Mouse (Mus musculus): ENCODE measurements around the gene Anxa6. TPM values are rescaled to one million over a fixed set of nuclear protein-coding genes. Genes with fewer than 3 reads are reported as not detected.
A peak's percentile ranks its signal among the peaks of the same experiment; 100 is the strongest.

The Anxa6 gene
- total RNA-seq, 1 experiment from 2014 or later = 264 TPM

- ATAC-seq (replicated peaks; ENCODE audit: insufficient number of reproducible peaks, low FRiP score, low TSS enrichment, poor library complexity, severe bottlenecking) = no peak
Measured at GRCm38 (mm10) chr11:54949717-54950116, 83.5 kb downstream of the Anxa6 start.

- no peak for ATAC-seq (replicated peaks; ENCODE audit: insufficient number of reproducible peaks, low FRiP score, low TSS enrichment, poor library complexity, severe bottlenecking)
Measured at GRCm38 (mm10) chr11:54944702-54945101, 88.5 kb downstream of the Anxa6 start.

- no peak for ATAC-seq (replicated peaks; ENCODE audit: insufficient number of reproducible peaks, low FRiP score, low TSS enrichment, poor library complexity, severe bottlenecking)
Measured at GRCm38 (mm10) chr11:54940056-54940455, 93.2 kb downstream of the Anxa6 start.

GRCm38 (mm10) chr11:54939501-54939900 lies 93.7 kb downstream of the Anxa6 start:
- ATAC-seq (replicated peaks; ENCODE audit: insufficient number of reproducible peaks, low FRiP score, low TSS enrichment, poor library complexity, severe bottlenecking) = no peak

GRCm38 (mm10) chr11:54936771-54937140 lies 96.5 kb downstream of the Anxa6 start:
- no peak for ATAC-seq (replicated peaks; ENCODE audit: insufficient number of reproducible peaks, low FRiP score, low TSS enrichment, poor library complexity, severe bottlenecking)

GRCm38 (mm10) chr11:54936035-54936770 lies 97.0 kb downstream of the Anxa6 start:
- ATAC-seq (replicated peaks; ENCODE audit: insufficient number of reproducible peaks, low FRiP score, low TSS enrichment, poor library complexity, severe bottlenecking) = peak; percentile 76

GRCm38 (mm10) chr11:54934198-54934597 lies 99.0 kb downstream of the Anxa6 start:
- 0 out of 2 replicates have a peak, but pooled peaks have one; percentile 18 for ATAC-seq (replicated peaks; ENCODE audit: insufficient number of reproducible peaks, low FRiP score, low TSS enrichment, poor library complexity, severe bottlenecking)

- no peak for ATAC-seq (replicated peaks; ENCODE audit: insufficient number of reproducible peaks, low FRiP score, low TSS enrichment, poor library complexity, severe bottlenecking)
Measured at GRCm38 (mm10) chr11:54932540-54932939, 100.7 kb downstream of the Anxa6 start.

GRCm38 (mm10) chr11:54931405-54932093 lies 101.7 kb downstream of the Anxa6 start:
- no peak for ATAC-seq (replicated peaks; ENCODE audit: insufficient number of reproducible peaks, low FRiP score, low TSS enrichment, poor library complexity, severe bottlenecking)

- ATAC-seq (replicated peaks; ENCODE audit: insufficient number of reproducible peaks, low FRiP score, low TSS enrichment, poor library complexity, severe bottlenecking) = no peak
Measured at GRCm38 (mm10) chr11:54930318-54930979, 102.8 kb downstream of the Anxa6 start.

- ATAC-seq (replicated peaks; ENCODE audit: insufficient number of reproducible peaks, low FRiP score, low TSS enrichment, poor library complexity, severe bottlenecking) = no peak
Measured at GRCm38 (mm10) chr11:54929744-54930143, 103.5 kb downstream of the Anxa6 start.

- no peak for ATAC-seq (replicated peaks; ENCODE audit: insufficient number of reproducible peaks, low FRiP score, low TSS enrichment, poor library complexity, severe bottlenecking)
Measured at GRCm38 (mm10) chr11:54929290-54929689, 104.0 kb downstream of the Anxa6 start.

Other genes starting within 250 kb of the Anxa6 start
- 142 to 226 TPM (median 192 TPM) in 3 replicates for gene Cdc42se2, start 245.8 kb downstream of the Anxa6 start, total RNA-seq (2017)
- gene Lyrm7, start 172.5 kb downstream of the Anxa6 start, total RNA-seq (2017) = 1.1 to 9.4 TPM (median 4.3 TPM) in 3 replicates
- gene Hint1, start 167.1 kb downstream of the Anxa6 start, total RNA-seq (2017) = 266 to 549 TPM (median 344 TPM) in 3 replicates
- 0.29 TPM in 1 of 3 replicates, not detected in the others for gene Gpx3, start 131.0 kb downstream of the Anxa6 start, total RNA-seq (2017)
- gene Tnip1, start 70.5 kb downstream of the Anxa6 start, total RNA-seq (2017) = 62.1 to 83.4 TPM (median 78.5 TPM) in 3 replicates
- 41.1 to 55.7 TPM (median 42.3 TPM) in 3 replicates for gene Ccdc69, start 44.7 kb upstream of the Anxa6 start, total RNA-seq (2017)
- gene Gm2a, start 64.7 kb upstream of the Anxa6 start, total RNA-seq (2017) = 182 to 271 TPM (median 223 TPM) in 3 replicates
- gene Slc36a3, start 118.3 kb upstream of the Anxa6 start, total RNA-seq (2017) = not detected in 3 replicates
- gene Slc36a2, start 151.6 kb upstream of the Anxa6 start, total RNA-seq (2017) = not detected in 3 replicates
- gene Slc36a1, start 170.9 kb upstream of the Anxa6 start, total RNA-seq (2017) = 5.2 to 11.1 TPM (median 8.1 TPM) in 3 replicates